In the genomic region with DNA sequence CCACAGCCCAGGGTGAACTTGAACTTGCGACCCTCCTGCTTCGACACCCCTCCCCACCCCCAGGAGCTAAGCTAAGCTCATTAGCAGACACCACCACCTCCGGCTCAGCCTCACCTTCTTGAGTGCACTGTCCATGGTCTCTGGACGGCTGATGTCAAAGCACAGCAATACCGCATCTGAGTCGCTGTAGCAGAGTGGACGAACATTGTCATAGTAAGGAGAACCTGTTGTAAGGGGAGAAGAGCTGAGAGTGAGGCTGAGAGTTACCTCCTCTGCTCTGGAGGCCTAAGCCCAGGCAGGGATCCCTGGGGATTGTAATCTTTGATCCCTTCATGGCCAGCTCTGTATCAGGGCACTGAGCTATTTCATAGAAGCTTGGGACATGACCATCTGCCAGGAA, we compare ENCODE assay signal across 18 mouse cellular contexts. TPM values are rescaled to one million over a fixed set of nuclear protein-coding genes. Genes with fewer than 3 reads are reported as not detected.
DNase-seq lines count a peak whose midpoint lies in the region; ATAC-seq and TF ChIP-seq lines count a peak whose summit lies in the region.
"Had no signal": no experiment of that assay in that cellular context is flagged by ENCODE, and none has a peak within 500 bp of the region (broad histone marks: within the 10 kb centered on the region; RNA-seq: fewer than 3 reads in every experiment).

No protein-coding gene starts in this region.

- H3K9me3 ChIP-seq in forebrain, embryonic 13.5 days (replicated peaks) = no peaks in the 10 kb centered on the region
- H3K9me3 ChIP-seq in forebrain, postnatal 0 days (ENCODE audit: low read length) = no peaks in the 10 kb centered on the region
- no peaks in the 10 kb centered on the region for H3K9me3 ChIP-seq in midbrain, embryonic 11.5 days (ENCODE audit: control insufficient read depth, low read length)
- no peaks in the 10 kb centered on the region for H3K9me3 ChIP-seq in neural tube, embryonic 12.5 days
- H3K9me3 ChIP-seq in liver, embryonic 12.5 days (replicated peaks) = no peaks in the 10 kb centered on the region
- no peaks in the 10 kb centered on the region for H3K9me3 ChIP-seq in embryonic facial prominence, embryonic 10.5 days
- H3K9me3 ChIP-seq: embryonic facial prominence, embryonic 13.5 days; heart, embryonic 12.5 days; intestine, embryonic 15.5 days had no signal

- H3K27me3 ChIP-seq in forebrain, embryonic 13.5 days = peaks cover 28% of the 10 kb centered on the region; the same call in 1 of the 2 replicates
- H3K27me3 ChIP-seq in forebrain, postnatal 0 days (ENCODE audit: insufficient read depth, low read length) = no peaks in the 10 kb centered on the region
- peaks cover 2% of the 10 kb centered on the region; the same call in 1 of the 2 replicates for H3K27me3 ChIP-seq in midbrain, embryonic 11.5 days (ENCODE audit: control insufficient read depth, insufficient read depth, low read length)
- 0 out of 2 replicates have a peak, but pooled peaks cover 6% of the 10 kb centered on the region for H3K27me3 ChIP-seq in neural tube, embryonic 12.5 days (replicated peaks)
- H3K27me3 ChIP-seq in liver, embryonic 12.5 days (replicated peaks) = peaks cover 83% of the 10 kb centered on the region
- H3K27me3 ChIP-seq in embryonic facial prominence, embryonic 10.5 days (replicated peaks; ENCODE audit: low read depth, poor library complexity, severe bottlenecking) = peaks cover 61% of the 10 kb centered on the region

- H3K36me3 ChIP-seq in forebrain, embryonic 13.5 days (ENCODE audit: poor library complexity, severe bottlenecking) = peaks cover 10% of the 10 kb centered on the region; the same call in 1 of the 2 replicates
- H3K36me3 ChIP-seq in forebrain, postnatal 0 days (ENCODE audit: insufficient read depth) = peaks cover 14% of the 10 kb centered on the region; the same call in 1 of the 2 replicates
- H3K36me3 ChIP-seq in midbrain, embryonic 11.5 days (ENCODE audit: control insufficient read depth, insufficient read depth, low read length) = peaks cover 2% of the 10 kb centered on the region; the same call in 1 of the 2 replicates
- peaks cover 16% of the 10 kb centered on the region; the same call in 1 of the 2 replicates for H3K36me3 ChIP-seq in neural tube, embryonic 12.5 days
- no peaks in the 10 kb centered on the region for H3K36me3 ChIP-seq in liver, embryonic 12.5 days
- 0 out of 2 replicates have a peak, but pooled peaks cover 3% of the 10 kb centered on the region for H3K36me3 ChIP-seq in embryonic facial prominence, embryonic 10.5 days (replicated peaks)
- H3K36me3 ChIP-seq: embryonic facial prominence, embryonic 13.5 days; heart, embryonic 12.5 days; intestine, embryonic 15.5 days had no signal

- peaks cover 43% of the 10 kb centered on the region for H3K4me1 ChIP-seq in forebrain, embryonic 13.5 days
- peaks cover 12% of the 10 kb centered on the region for H3K4me1 ChIP-seq in forebrain, postnatal 0 days (ENCODE audit: insufficient read depth)
- H3K4me1 ChIP-seq in midbrain, embryonic 11.5 days (ENCODE audit: control insufficient read depth, insufficient read depth, low read length) = peaks cover 41% of the 10 kb centered on the region
- H3K4me1 ChIP-seq in neural tube, embryonic 12.5 days = peaks cover 43% of the 10 kb centered on the region
- peaks cover 21% of the 10 kb centered on the region for H3K4me1 ChIP-seq in liver, embryonic 12.5 days
- H3K4me1 ChIP-seq in embryonic facial prominence, embryonic 10.5 days = peaks cover 41% of the 10 kb centered on the region

- H3K9ac ChIP-seq in forebrain, embryonic 13.5 days = peak overlapping the region; percentile 67; the same call in 1 of the 2 replicates
- peak overlapping the region; percentile 59 for H3K9ac ChIP-seq in forebrain, postnatal 0 days
- H3K9ac ChIP-seq in midbrain, embryonic 11.5 days (ENCODE audit: low read length) = peak overlapping the region; percentile 50
- H3K9ac ChIP-seq in neural tube, embryonic 12.5 days = no peak overlapping the region
- no peak overlapping the region for H3K9ac ChIP-seq in liver, embryonic 12.5 days
- H3K9ac ChIP-seq: heart, embryonic 12.5 days; intestine, embryonic 15.5 days; lung, embryonic 14.5 days had no signal

- WGBS in forebrain, embryonic 13.5 days = 85% methylated on average over 7 of the region's 7 CpGs
- WGBS in forebrain, postnatal 0 days = 77% methylated on average over 7 of the region's 7 CpGs
- WGBS in midbrain, embryonic 11.5 days = 77% methylated on average over 7 of the region's 7 CpGs
- WGBS in neural tube, embryonic 12.5 days = 81% methylated on average over 7 of the region's 7 CpGs
- 61% methylated on average over 7 of the region's 7 CpGs for WGBS in liver, embryonic 12.5 days (ENCODE audit: insufficient replicate concordance)
- WGBS in embryonic facial prominence, embryonic 10.5 days = 76% methylated on average over 7 of the region's 7 CpGs

- peak overlapping the region; percentile 99 for H3K4me2 ChIP-seq in forebrain, embryonic 13.5 days
- peak overlapping the region; percentile 89 for H3K4me2 ChIP-seq in forebrain, postnatal 0 days (ENCODE audit: low read depth)
- H3K4me2 ChIP-seq in midbrain, embryonic 11.5 days = no peak overlapping the region; the same call in 1 of the 2 replicates
- peak overlapping the region; percentile 94 for H3K4me2 ChIP-seq in neural tube, embryonic 12.5 days (replicated peaks)
- H3K4me2 ChIP-seq in liver, embryonic 12.5 days = no peak overlapping the region
- H3K4me2 ChIP-seq: embryonic facial prominence, embryonic 13.5 days; heart, embryonic 12.5 days; intestine, embryonic 15.5 days; liver, embryonic 11.5 days; lung, embryonic 14.5 days had no signal

- no peak for TF ChIP-seq CTCF in forebrain, postnatal 0 days (IDR thresholded peaks at IDR 0.05; ENCODE audit: low read depth)

- 0 out of 2 replicates have a peak overlapping the region, but pooled peaks have one; percentile 10 for H3K27ac ChIP-seq in forebrain, embryonic 13.5 days
- peak overlapping the region; percentile 84 for H3K27ac ChIP-seq in forebrain, postnatal 0 days (ENCODE audit: low read depth, low read length)
- peak overlapping the region; percentile 72 for H3K27ac ChIP-seq in midbrain, embryonic 11.5 days (ENCODE audit: low read depth, low read length)
- H3K27ac ChIP-seq in neural tube, embryonic 12.5 days = no peak overlapping the region
- H3K27ac ChIP-seq in liver, embryonic 12.5 days = no peak overlapping the region
- no peak overlapping the region for H3K27ac ChIP-seq in embryonic facial prominence, embryonic 10.5 days (replicated peaks)
- H3K27ac ChIP-seq: embryonic facial prominence, embryonic 13.5 days; intestine, embryonic 15.5 days had no signal

- no peak for DNase-seq in forebrain, postnatal 0 days
- DNase-seq in midbrain, embryonic 11.5 days (ENCODE audit: low spot score, missing footprints) = no peak
- no peak for DNase-seq in urinary bladder, postnatal 4 days (ENCODE audit: low spot score in 2 of 2)
- DNase-seq in embryonic facial prominence, embryonic 10.5 days (ENCODE audit: low spot score) = no peak
- DNase-seq: cerebellum, adult 18-20 months; layer of hippocampus, postnatal 36 days; left cerebral cortex, postnatal 4 days; lung, embryonic 14.5 days; thymus, postnatal 25 days had no signal

- H3K4me3 ChIP-seq in forebrain, embryonic 13.5 days = no peak overlapping the region
- 0 out of 2 replicates have a peak overlapping the region, but pooled peaks have one; percentile 53 for H3K4me3 ChIP-seq in forebrain, postnatal 0 days (ENCODE audit: low read depth, low read length)
- H3K4me3 ChIP-seq in midbrain, embryonic 11.5 days (ENCODE audit: low read depth, low read length) = no peak overlapping the region
- no peak overlapping the region for H3K4me3 ChIP-seq in neural tube, embryonic 12.5 days
- H3K4me3 ChIP-seq in liver, embryonic 12.5 days = no peak overlapping the region
- H3K4me3 ChIP-seq in embryonic facial prominence, embryonic 10.5 days = no peak overlapping the region
- H3K4me3 ChIP-seq: embryonic facial prominence, embryonic 13.5 days; heart, embryonic 12.5 days; intestine, embryonic 15.5 days had no signal

- no peak for ATAC-seq in forebrain, embryonic 13.5 days
- no peak for ATAC-seq in forebrain, postnatal 0 days
- ATAC-seq in midbrain, embryonic 11.5 days (ENCODE audit: low FRiP score) = no peak
- no peak for ATAC-seq in neural tube, embryonic 12.5 days (ENCODE audit: low FRiP score, low read depth)
- no peak for ATAC-seq in liver, embryonic 12.5 days
- ATAC-seq: intestine, embryonic 15.5 days had no signal

RNA-seq across cellular contexts. Expression of gene Rnd1, which starts 3.5 kb away (rescaled TPM):
- 6.3 and 7.0 TPM in 2 replicates for polyA plus RNA-seq in forebrain, embryonic 13.5 days (2015; fragmentation: Nextera tagmentation; extraction: Ambion mirVana)
- 34.1 and 56.6 TPM in 2 replicates for total RNA-seq in forebrain, postnatal 0 days (2014; rRNA removed)
- 20.9 and 24.1 TPM in 2 replicates for polyA plus RNA-seq in forebrain, postnatal 0 days (2015; fragmentation: Nextera tagmentation; extraction: Ambion mirVana)
- 6.1 and 6.3 TPM in 2 replicates for polyA plus RNA-seq in midbrain, embryonic 11.5 days (2014; fragmentation: Nextera tagmentation; extraction: Ambion mirVana)
- polyA plus RNA-seq in neural tube, embryonic 12.5 days (2016; fragmentation: Nextera tagmentation; extraction: Ambion mirVana) = 7.8 and 9.7 TPM in 2 replicates
- 0.30 and 0.50 TPM in 2 replicates for polyA plus RNA-seq in liver, embryonic 12.5 days (2016; fragmentation: Nextera tagmentation; extraction: Ambion mirVana)
- polyA plus RNA-seq in embryonic facial prominence, embryonic 10.5 days (2016; fragmentation: Nextera tagmentation; extraction: Ambion mirVana) = 0.88 and 1.5 TPM in 2 replicates

RNA-seq across cellular contexts. Expression of gene Ddx23, which starts 11.0 kb away (rescaled TPM):
- polyA plus RNA-seq in forebrain, embryonic 13.5 days (2015; fragmentation: Nextera tagmentation; extraction: Ambion mirVana) = 32.5 and 33.3 TPM in 2 replicates
- 54.9 and 70.6 TPM in 2 replicates for total RNA-seq in forebrain, postnatal 0 days (2014; rRNA removed)
- 11.9 and 13.8 TPM in 2 replicates for polyA plus RNA-seq in forebrain, postnatal 0 days (2015; fragmentation: Nextera tagmentation; extraction: Ambion mirVana)
- polyA plus RNA-seq in midbrain, embryonic 11.5 days (2014; fragmentation: Nextera tagmentation; extraction: Ambion mirVana) = 24.8 and 24.9 TPM in 2 replicates
- 16.4 and 23.2 TPM in 2 replicates for polyA plus RNA-seq in neural tube, embryonic 12.5 days (2016; fragmentation: Nextera tagmentation; extraction: Ambion mirVana)
- polyA plus RNA-seq in liver, embryonic 12.5 days (2016; fragmentation: Nextera tagmentation; extraction: Ambion mirVana) = 15.9 and 16.2 TPM in 2 replicates
- 31.2 and 32.1 TPM in 2 replicates for polyA plus RNA-seq in embryonic facial prominence, embryonic 10.5 days (2016; fragmentation: Nextera tagmentation; extraction: Ambion mirVana)

RNA-seq across cellular contexts. Expression of gene Ccdc65, which starts 34.3 kb away (rescaled TPM):
- 2.1 TPM in 2 replicates for polyA plus RNA-seq in forebrain, embryonic 13.5 days (2015; fragmentation: Nextera tagmentation; extraction: Ambion mirVana)
- total RNA-seq in forebrain, postnatal 0 days (2014; rRNA removed) = 6.1 and 8.2 TPM in 2 replicates
- polyA plus RNA-seq in forebrain, postnatal 0 days (2015; fragmentation: Nextera tagmentation; extraction: Ambion mirVana) = 5.6 and 10.5 TPM in 2 replicates
- 0.71 and 1.4 TPM in 2 replicates for polyA plus RNA-seq in midbrain, embryonic 11.5 days (2014; fragmentation: Nextera tagmentation; extraction: Ambion mirVana)
- polyA plus RNA-seq in neural tube, embryonic 12.5 days (2016; fragmentation: Nextera tagmentation; extraction: Ambion mirVana) = 2.1 and 2.3 TPM in 2 replicates
- 0.06 TPM in 1 of 2 replicates, not detected in the other for polyA plus RNA-seq in liver, embryonic 12.5 days (2016; fragmentation: Nextera tagmentation; extraction: Ambion mirVana)
- polyA plus RNA-seq in embryonic facial prominence, embryonic 10.5 days (2016; fragmentation: Nextera tagmentation; extraction: Ambion mirVana) = 0.60 and 0.80 TPM in 2 replicates
- total RNA-seq: granulocyte monocyte progenitor cell, adult 5-6 weeks; MEL had no signal

RNA-seq across cellular contexts. Expression of gene Cacnb3, which starts 43.1 kb away (rescaled TPM):
- polyA plus RNA-seq in forebrain, embryonic 13.5 days (2015; fragmentation: Nextera tagmentation; extraction: Ambion mirVana) = 82.1 and 94.8 TPM in 2 replicates
- 191 and 201 TPM in 2 replicates for total RNA-seq in forebrain, postnatal 0 days (2014; rRNA removed)
- 133 and 139 TPM in 2 replicates for polyA plus RNA-seq in forebrain, postnatal 0 days (2015; fragmentation: Nextera tagmentation; extraction: Ambion mirVana)
- 35.5 and 39.5 TPM in 2 replicates for polyA plus RNA-seq in midbrain, embryonic 11.5 days (2014; fragmentation: Nextera tagmentation; extraction: Ambion mirVana)
- polyA plus RNA-seq in neural tube, embryonic 12.5 days (2016; fragmentation: Nextera tagmentation; extraction: Ambion mirVana) = 108 and 127 TPM in 2 replicates
- 3.8 and 4.9 TPM in 2 replicates for polyA plus RNA-seq in liver, embryonic 12.5 days (2016; fragmentation: Nextera tagmentation; extraction: Ambion mirVana)
- 32.3 and 37.0 TPM in 2 replicates for polyA plus RNA-seq in embryonic facial prominence, embryonic 10.5 days (2016; fragmentation: Nextera tagmentation; extraction: Ambion mirVana)
- total RNA-seq: granulocyte monocyte progenitor cell, adult 5-6 weeks had no signal

RNA-seq across cellular contexts. Expression of gene Fkbp11, which starts 54.3 kb away (rescaled TPM):
- polyA plus RNA-seq in forebrain, embryonic 13.5 days (2015; fragmentation: Nextera tagmentation; extraction: Ambion mirVana) = 3.0 and 4.9 TPM in 2 replicates
- total RNA-seq in forebrain, postnatal 0 days (2014; rRNA removed) = 0.90 and 2.9 TPM in 2 replicates
- polyA plus RNA-seq in forebrain, postnatal 0 days (2015; fragmentation: Nextera tagmentation; extraction: Ambion mirVana) = 5.2 and 5.3 TPM in 2 replicates
- polyA plus RNA-seq in midbrain, embryonic 11.5 days (2014; fragmentation: Nextera tagmentation; extraction: Ambion mirVana) = 10.3 and 10.5 TPM in 2 replicates
- polyA plus RNA-seq in neural tube, embryonic 12.5 days (2016; fragmentation: Nextera tagmentation; extraction: Ambion mirVana) = 7.7 and 8.9 TPM in 2 replicates
- 83.5 and 90.2 TPM in 2 replicates for polyA plus RNA-seq in liver, embryonic 12.5 days (2016; fragmentation: Nextera tagmentation; extraction: Ambion mirVana)
- 23.2 and 26.3 TPM in 2 replicates for polyA plus RNA-seq in embryonic facial prominence, embryonic 10.5 days (2016; fragmentation: Nextera tagmentation; extraction: Ambion mirVana)

Comparison
In these comparisons a context has a peak if more than half of its experiments do, and no peak if none do; other contexts are left out.
1. H3K27ac ChIP-seq: peak in forebrain, embryonic 13.5 days (single experiment), forebrain, postnatal 0 days (single experiment) and midbrain, embryonic 11.5 days (single experiment); none in neural tube, embryonic 12.5 days (single experiment), liver, embryonic 12.5 days (single experiment) and embryonic facial prominence, embryonic 10.5 days (single experiment).
2. H3K4me2 ChIP-seq: peak in forebrain, embryonic 13.5 days (single experiment), forebrain, postnatal 0 days (single experiment) and neural tube, embryonic 12.5 days (single experiment); none in midbrain, embryonic 11.5 days (single experiment) and liver, embryonic 12.5 days (single experiment).
3. H3K9ac ChIP-seq: peak in forebrain, embryonic 13.5 days (single experiment), forebrain, postnatal 0 days (single experiment) and midbrain, embryonic 11.5 days (single experiment); none in neural tube, embryonic 12.5 days (single experiment) and liver, embryonic 12.5 days (single experiment).